Mouse (Mus musculus): ENCODE results near the gene Actr1b.

Actr1b gene

GRCm38 (mm10) chr1:36714311-36714710 is at the start of gene Actr1b:
Gene Actr1b, minus strand, starts transcription at chr1:36714422.
- DNase-seq (ENCODE audit: low spot score in 2 of 2), result no peak

- no peak for DNase-seq (ENCODE audit: low spot score in 2 of 2)
Measured at GRCm38 (mm10) chr1:36761568-36761967, 47.3 kb upstream of the Actr1b start, which contains the start of gene Zap70. Gene Zap70, plus strand, starts transcription at chr1:36761798.

GRCm38 (mm10) chr1:36761061-36761460 is 46.8 kb upstream of the Actr1b start:
- no peak for DNase-seq (ENCODE audit: low spot score in 2 of 2)

- DNase-seq (ENCODE audit: low spot score in 2 of 2), result no peak
Measured at GRCm38 (mm10) chr1:36760401-36760800, 46.2 kb upstream of the Actr1b start.

GRCm38 (mm10) chr1:36759076-36759475 is 44.9 kb upstream of the Actr1b start:
- DNase-seq (ENCODE audit: low spot score in 2 of 2), result no peak

GRCm38 (mm10) chr1:36758553-36758952 is 44.3 kb upstream of the Actr1b start:
- no peak for DNase-seq (ENCODE audit: low spot score in 2 of 2)

- DNase-seq (ENCODE audit: low spot score in 2 of 2), result peak in 1 of 2 experiments; percentile 15
Measured at GRCm38 (mm10) chr1:36753932-36754675, 39.9 kb upstream of the Actr1b start.

GRCm38 (mm10) chr1:36746452-36746851 is 32.2 kb upstream of the Actr1b start:
- DNase-seq (ENCODE audit: low spot score in 2 of 2), result no peak

- no peak for DNase-seq (ENCODE audit: low spot score in 2 of 2)
Measured at GRCm38 (mm10) chr1:36745661-36746060, 31.4 kb upstream of the Actr1b start.

GRCm38 (mm10) chr1:36744268-36744944 is 30.2 kb upstream of the Actr1b start:
- peak; percentile 16 to 46 for DNase-seq (ENCODE audit: low spot score in 2 of 2)

- no peak for DNase-seq (ENCODE audit: low spot score in 2 of 2)
Measured at GRCm38 (mm10) chr1:36743046-36743445, 28.8 kb upstream of the Actr1b start.

- DNase-seq (ENCODE audit: low spot score in 2 of 2), result no peak
Measured at GRCm38 (mm10) chr1:36739231-36739630, 25.0 kb upstream of the Actr1b start.

GRCm38 (mm10) chr1:36737300-36737699 is 23.1 kb upstream of the Actr1b start:
- DNase-seq (ENCODE audit: low spot score in 2 of 2), result peak; percentile 48 to 72

GRCm38 (mm10) chr1:36724057-36724431 is 9.8 kb upstream of the Actr1b start:
- DNase-seq (ENCODE audit: low spot score in 2 of 2), result no peak

GRCm38 (mm10) chr1:36723146-36724056 is 9.2 kb upstream of the Actr1b start:
- no peak for DNase-seq (ENCODE audit: low spot score in 2 of 2)

- DNase-seq (ENCODE audit: low spot score in 2 of 2), result no peak
Measured at GRCm38 (mm10) chr1:36718786-36719185, 4.6 kb upstream of the Actr1b start.

GRCm38 (mm10) chr1:36711104-36711503 is 3.1 kb downstream of the Actr1b start:
- DNase-seq (ENCODE audit: low spot score in 2 of 2), result no peak

- peak; percentile 97 to 98 for DNase-seq (ENCODE audit: low spot score in 2 of 2)
Measured at GRCm38 (mm10) chr1:36709854-36710280, 4.4 kb downstream of the Actr1b start, which contains the start of gene 4933424G06Rik. Gene 4933424G06Rik, plus strand, starts transcription at chr1:36710149.

- peak in 1 of 2 experiments; percentile 17 for DNase-seq (ENCODE audit: low spot score in 2 of 2)
Measured at GRCm38 (mm10) chr1:36709055-36709853, 5.0 kb downstream of the Actr1b start.

- no peak for DNase-seq (ENCODE audit: low spot score in 2 of 2)
Measured at GRCm38 (mm10) chr1:36708626-36709025, 5.6 kb downstream of the Actr1b start.

- no peak for DNase-seq (ENCODE audit: low spot score in 2 of 2)
Measured at GRCm38 (mm10) chr1:36707797-36708196, 6.4 kb downstream of the Actr1b start.
